Mouse (Mus musculus): Measurements from ENCODE around the gene Map2k5.

GRCm38 (mm10) chr9:63288676-63289075 is 89.0 kb downstream of the Map2k5 start:
- TF ChIP-seq CTCF (IDR thresholded peaks at IDR 0.05; ENCODE audit: borderline replicate concordance, insufficient read depth, low read length) (no peak), POLR2A (IDR thresholded peaks at IDR 0.05; ENCODE audit: low read depth, low read length) (no peak)
